Mouse (Mus musculus) lung, postnatal 0 days (tissue): Measurements from ENCODE around the gene Dck.

ENCODE experiments used
- CTCF ChIP-seq: IDR thresholded peaks from 2 replicates; pipeline ENCODE4 v1.5.1; 2016; ENCODE audit warnings: antibody characterized with exemption, mild to moderate bottlenecking
- EP300 ChIP-seq: IDR thresholded peaks from 2 replicates; pipeline ENCODE4 v1.6.1; 2016; ENCODE audit warnings: antibody characterized with exemption, mild to moderate bottlenecking, control low read depth

- no peak for TF ChIP-seq EP300
- TF ChIP-seq CTCF: no peak
Observed at GRCm38 (mm10) chr5:88793676-88794075, 28.9 kb downstream of the Dck start.
